Mouse (Mus musculus) heart, embryonic 15.5 days (tissue): ENCODE data around the gene Med13l. TPM values are rescaled to one million over a fixed set of nuclear protein-coding genes. Genes with fewer than 3 reads are reported as not detected.

Experiments used
- ATAC-seq: fragments of 200-750 bp; cut with Nextera tagmentation; replicated peaks from 2 replicates; pipeline ENCODE4 v1.8.0; 2017; ENCODE audit warnings: low read depth, moderate TSS enrichment; ENCODE audit not compliant: insufficient number of reproducible peaks, insufficient read depth, low FRiP score
- H3K27ac ChIP-seq: fragments of 300-500 bp; sonication (generic); 2 replicates; pipeline ENCODE4 v1.5.1; 2015; ENCODE audit warnings: mild to moderate bottlenecking, inconsistent platforms
- H3K27me3 ChIP-seq: fragments of 300-500 bp; sonication (generic); 2 replicates; pipeline ENCODE4 v1.6.1; 2015; ENCODE audit warnings: inconsistent platforms
- H3K36me3 ChIP-seq: fragments of 300-500 bp; sonication (generic); 2 replicates; pipeline ENCODE4 v1.6.1; 2015; ENCODE audit warnings: mild to moderate bottlenecking, inconsistent platforms
- H3K4me1 ChIP-seq: fragments of 300-500 bp; sonication (generic); replicated peaks from 2 replicates; pipeline ENCODE4 v1.6.1; 2015; ENCODE audit warnings: inconsistent platforms
- H3K4me2 ChIP-seq: fragments of 300-500 bp; sonication (generic); 2 replicates; pipeline ENCODE4 v1.6.1; 2015; ENCODE audit warnings: inconsistent platforms, mild to moderate bottlenecking, moderate library complexity
- H3K4me3 ChIP-seq: fragments of 300-500 bp; sonication (generic); 2 replicates; pipeline ENCODE4 v1.5.1; 2015; ENCODE audit warnings: mild to moderate bottlenecking, inconsistent platforms
- H3K9ac ChIP-seq: fragments of 300-500 bp; sonication (generic); 2 replicates; pipeline ENCODE4 v1.6.1; 2015; ENCODE audit warnings: mild to moderate bottlenecking, inconsistent platforms
- H3K9me3 ChIP-seq: fragments of 300-500 bp; sonication (generic); replicated peaks from 2 replicates; pipeline ENCODE4 v1.6.1; 2016; ENCODE audit warnings: inconsistent platforms
- WGBS: fragments of 180-500 bp; shearing (Covaris S2); methylation state at CpG from one replicate; pipeline ENCODE4 v1.1.7; 2015; ENCODE audit warnings: mixed read lengths; 5-methylcytosine and 5-hydroxymethylcytosine counted together
- polyA plus RNA-seq: library from polyadenylated mRNA; unstranded; fragments of >200 nt; fragmentation: Nextera tagmentation; extraction: Ambion mirVana; gene quantifications from 2 replicates; pipeline ENCODE4 v1.2.1, GENCODE M21; 2015

The Med13l gene
- 6.1 and 8.2 TPM in 2 replicates for polyA plus RNA-seq

- peak within 1 kb of the TSS; percentile 93 for H3K4me3 ChIP-seq
- peak; percentile 79 for ATAC-seq
- peaks cover 39% of the 10 kb centered on the region for H3K4me1 ChIP-seq
- peak within 1 kb of the TSS; percentile 87 for H3K27ac ChIP-seq
- H3K4me2 ChIP-seq, result peak within 1 kb of the TSS; percentile 87
- H3K9ac ChIP-seq, result peak within 1 kb of the TSS; percentile 83
- H3K9me3 ChIP-seq, result no peaks in the 10 kb centered on the region
- no peaks in the 10 kb centered on the region for H3K36me3 ChIP-seq
- peaks cover 13% of the 10 kb centered on the region for H3K27me3 ChIP-seq
- WGBS, result under 1% methylated on average over 58 of the region's 120 CpGs
Measured at GRCm38 (mm10) chr5:118560385-118561085, at the start of gene Med13l. Gene Med13l (plus strand): TSS chr5:118560679.

DNA sequence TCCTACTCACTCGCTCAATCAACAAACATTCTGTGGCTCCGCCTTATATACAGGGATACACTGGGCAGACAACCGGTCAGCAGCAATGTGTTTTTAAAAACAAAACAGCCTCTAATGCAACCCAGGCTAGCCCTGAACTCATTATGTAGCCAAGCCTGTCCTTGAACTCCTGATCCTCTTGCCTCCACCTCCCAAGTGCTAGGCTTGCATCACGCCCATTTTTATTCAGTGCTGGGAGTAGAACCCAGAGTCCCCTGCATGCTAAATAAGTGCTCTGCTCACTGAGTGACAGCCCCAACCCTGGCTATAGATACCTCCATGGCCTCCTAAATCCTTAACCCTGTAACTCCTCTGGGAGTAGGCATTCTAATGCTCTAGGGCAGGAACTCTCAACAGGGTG, 49.5 kb upstream of the Med13l start:
- no peak overlapping the region for H3K4me3 ChIP-seq
- ATAC-seq, result no peak
- WGBS, result 82% methylated on average over 4 of the region's 4 CpGs
- H3K36me3 ChIP-seq, result no peaks in the 10 kb centered on the region
- H3K4me1 ChIP-seq, result peaks cover 22% of the 10 kb centered on the region
- H3K9me3 ChIP-seq, result no peaks in the 10 kb centered on the region
- H3K27me3 ChIP-seq, result no peaks in the 10 kb centered on the region
- H3K27ac ChIP-seq, result no peak overlapping the region
- no peak overlapping the region for H3K9ac ChIP-seq
- no peak overlapping the region for H3K4me2 ChIP-seq

GRCm38 (mm10) chr5:118513005-118513404, 47.5 kb upstream of the Med13l start:
- Histone ChIP-seq H3K27ac (peak overlapping the region; percentile 69; the same call in 1 of the 2 replicates), H3K4me3 (no peak overlapping the region)
- WGBS, result 68% methylated on average over 1 of the region's 1 CpGs

DNA sequence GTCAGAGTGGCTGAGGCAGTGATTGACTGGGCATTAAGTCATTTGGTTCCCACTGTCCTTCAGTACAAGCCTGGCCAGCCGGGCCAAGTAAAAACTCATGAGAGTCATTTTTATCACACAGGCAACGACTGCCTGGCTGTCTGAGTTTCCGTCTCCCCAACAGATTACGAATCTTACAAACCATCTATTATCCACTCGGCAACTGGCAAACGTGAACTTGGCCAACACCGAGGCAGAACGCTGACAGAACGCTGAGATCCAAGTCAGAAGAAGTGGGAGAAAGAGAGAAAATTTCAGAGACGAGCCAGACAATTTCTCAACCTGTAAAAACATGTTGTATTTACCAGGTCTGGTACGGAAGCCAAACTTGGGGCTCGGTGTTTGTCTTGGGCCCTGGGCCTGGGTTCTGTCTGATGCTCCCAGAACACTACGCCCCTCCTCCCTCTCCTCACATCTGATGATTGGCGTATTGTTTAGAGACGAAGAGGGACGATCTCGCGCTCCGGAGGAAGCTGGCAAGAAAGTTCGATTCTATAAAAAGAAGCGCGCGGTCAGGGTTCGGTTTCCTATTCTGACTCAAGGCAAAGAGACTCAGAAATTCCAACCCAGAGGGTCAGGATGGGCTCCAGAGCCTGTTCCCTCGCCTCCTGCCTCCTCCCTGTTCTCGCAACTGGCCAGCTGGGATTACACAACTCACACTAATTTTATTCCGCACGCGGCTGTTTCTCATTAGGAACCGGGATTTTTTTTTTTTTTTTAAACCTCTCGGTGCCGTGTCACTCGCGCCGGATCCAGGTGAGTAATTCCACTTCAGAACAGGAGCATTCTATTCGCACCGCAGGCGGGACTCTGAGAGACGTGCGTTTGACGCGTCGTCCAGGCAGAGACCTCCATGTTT, 46.6 kb upstream of the Med13l start:
- Histone ChIP-seq H3K27me3 (0 out of 2 replicates have a peak, but pooled peaks cover 2% of the 10 kb centered on the region), H3K27ac (peak overlapping the region; percentile 69), H3K9me3 (no peaks in the 10 kb centered on the region), H3K4me2 (peak overlapping the region; percentile 79), H3K9ac (peak overlapping the region; percentile 37), H3K4me1 (peaks cover 27% of the 10 kb centered on the region), H3K4me3 (peak overlapping the region; percentile 50), H3K36me3 (no peaks in the 10 kb centered on the region)
- ATAC-seq, result peak; percentile 44; the same call in 1 of the 2 replicates
- 2% methylated on average over 43 of the region's 43 CpGs for WGBS

More at GRCm38 (mm10) chr5:118513005-118513404, 47.5 kb upstream of the Med13l start:
- no peaks in the 10 kb centered on the region for H3K9me3 ChIP-seq
- 0 out of 2 replicates have a peak, but pooled peaks cover 2% of the 10 kb centered on the region for H3K27me3 ChIP-seq
- H3K36me3 ChIP-seq, result no peaks in the 10 kb centered on the region
- peaks cover 27% of the 10 kb centered on the region for H3K4me1 ChIP-seq
- H3K4me2 ChIP-seq, result no peak overlapping the region
- no peak overlapping the region for H3K9ac ChIP-seq
- no peak for ATAC-seq

- Histone ChIP-seq H3K9me3 (no peaks in the 10 kb centered on the region), H3K27me3 (0 out of 2 replicates have a peak, but pooled peaks cover 2% of the 10 kb centered on the region), H3K4me2 (peak overlapping the region; percentile 79), H3K9ac (peak overlapping the region; percentile 37), H3K27ac (peak overlapping the region; percentile 69), H3K36me3 (no peaks in the 10 kb centered on the region), H3K4me1 (peaks cover 27% of the 10 kb centered on the region), H3K4me3 (peak overlapping the region; percentile 50)
- WGBS, result 17% methylated on average over 9 of the region's 9 CpGs
- ATAC-seq, result no peak
Measured at GRCm38 (mm10) chr5:118514527-118514831, 46.0 kb upstream of the Med13l start.

DNA sequence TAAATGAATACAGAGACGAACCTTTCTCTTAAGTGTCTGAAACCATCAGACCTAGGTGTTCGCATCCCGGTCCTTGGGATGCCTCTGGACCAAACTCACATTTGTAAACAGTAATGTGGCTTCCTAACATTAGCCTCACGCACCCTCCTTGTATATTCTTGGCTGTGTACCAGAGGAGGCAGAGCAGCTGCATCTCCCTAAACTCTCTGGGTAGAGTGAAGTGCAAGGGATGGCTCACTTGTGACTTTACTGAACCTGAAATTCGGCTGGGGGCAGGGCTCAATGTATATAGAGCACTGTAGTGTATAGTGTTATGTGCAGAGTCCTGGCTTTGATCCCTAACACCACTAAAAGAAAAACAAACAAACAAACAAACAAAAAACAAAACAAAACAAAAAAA, 45.6 kb upstream of the Med13l start:
- Histone ChIP-seq H3K4me1 (peaks cover 27% of the 10 kb centered on the region), H3K4me3 (peak overlapping the region; percentile 50), H3K9ac (peak overlapping the region; percentile 37; the same call in 1 of the 2 replicates), H3K36me3 (no peaks in the 10 kb centered on the region), H3K27me3 (0 out of 2 replicates have a peak, but pooled peaks cover 2% of the 10 kb centered on the region), H3K27ac (peak overlapping the region; percentile 69), H3K4me2 (peak overlapping the region; percentile 79), H3K9me3 (no peaks in the 10 kb centered on the region)
- ATAC-seq, result no peak
- WGBS, result 47% methylated on average over 5 of the region's 5 CpGs

DNA sequence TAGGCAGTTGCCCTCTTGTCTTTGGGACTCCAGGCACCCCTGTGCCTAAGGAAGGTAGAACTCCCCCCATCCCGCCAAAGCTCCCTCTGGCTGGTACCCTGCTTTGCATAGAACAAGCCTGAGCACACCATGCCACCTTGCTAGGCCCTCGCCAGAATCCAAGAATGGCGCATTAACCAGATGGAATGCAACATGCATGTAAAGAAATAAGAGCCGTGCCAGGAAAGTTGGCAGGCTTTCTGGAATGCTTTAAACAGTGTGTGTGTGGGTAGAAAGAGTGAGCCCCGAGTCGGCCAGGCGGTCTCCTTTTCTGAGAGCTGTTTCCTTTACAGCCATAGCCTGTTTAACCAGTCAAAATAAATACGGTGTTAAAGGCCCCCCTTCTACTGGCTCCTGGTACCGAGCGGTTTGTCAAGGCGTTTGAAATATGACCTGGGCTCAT, 45.2 kb upstream of the Med13l start:
- Histone ChIP-seq H3K9me3 (no peaks in the 10 kb centered on the region), H3K36me3 (no peaks in the 10 kb centered on the region), H3K27me3 (0 out of 2 replicates have a peak, but pooled peaks cover 2% of the 10 kb centered on the region), H3K9ac (no peak overlapping the region), H3K4me3 (no peak overlapping the region), H3K4me2 (peak overlapping the region; percentile 79), H3K4me1 (peaks cover 27% of the 10 kb centered on the region), H3K27ac (peak overlapping the region; percentile 69)
- peak; percentile 50 for ATAC-seq
- 21% methylated on average over 11 of the region's 11 CpGs for WGBS

GRCm38 (mm10) chr5:118516066-118516465, 44.4 kb upstream of the Med13l start:
- Histone ChIP-seq H3K27me3 (0 out of 2 replicates have a peak, but pooled peaks cover 2% of the 10 kb centered on the region), H3K36me3 (no peaks in the 10 kb centered on the region), H3K27ac (peak overlapping the region; percentile 69), H3K9ac (no peak overlapping the region), H3K9me3 (no peaks in the 10 kb centered on the region), H3K4me1 (peaks cover 27% of the 10 kb centered on the region), H3K4me2 (no peak overlapping the region), H3K4me3 (no peak overlapping the region)
- no peak for ATAC-seq
- 83% methylated on average over 6 of the region's 6 CpGs for WGBS

DNA sequence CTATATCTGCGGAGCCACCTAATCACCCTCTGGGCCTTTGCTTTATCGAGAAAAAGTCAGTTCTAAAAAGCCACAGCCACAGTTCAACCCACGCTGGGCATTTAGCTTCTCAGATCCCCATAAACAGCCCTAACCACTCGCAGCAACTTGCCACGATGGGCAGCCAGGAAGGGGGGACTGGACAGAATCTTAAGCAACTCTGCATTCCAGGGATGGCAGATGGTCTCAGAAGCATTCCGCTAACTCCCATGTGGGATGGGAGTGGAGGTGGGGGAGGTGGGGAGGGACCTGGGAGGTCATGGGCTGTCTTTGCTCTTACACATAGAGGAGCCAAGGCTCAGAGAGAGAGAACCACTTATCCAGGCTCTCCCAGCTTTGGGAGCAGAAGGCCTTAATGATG, 44.0 kb upstream of the Med13l start:
- Histone ChIP-seq H3K9ac (no peak overlapping the region), H3K36me3 (no peaks in the 10 kb centered on the region)
- 53% methylated on average over 6 of the region's 6 CpGs for WGBS

DNA sequence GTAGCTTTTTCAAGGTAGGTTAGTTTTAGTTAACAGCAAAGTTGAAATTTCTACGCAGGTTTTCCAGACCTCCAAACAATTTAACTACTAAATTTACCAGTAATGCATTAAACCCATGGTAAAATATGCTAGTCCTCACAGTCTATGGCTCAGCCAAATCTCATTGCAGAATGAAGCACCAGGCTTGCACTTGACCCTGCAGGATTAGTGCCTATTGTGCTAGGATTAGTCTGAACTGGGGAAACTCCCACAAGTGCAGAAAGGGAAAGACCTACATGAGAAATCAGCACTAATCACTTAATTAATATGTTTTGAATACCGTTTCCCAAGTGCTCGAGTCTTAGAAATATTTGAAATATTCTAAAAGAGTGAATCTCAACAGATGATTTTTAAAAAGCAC, 40.0 kb upstream of the Med13l start:
- no peak for ATAC-seq
- H3K9me3 ChIP-seq, result no peaks in the 10 kb centered on the region
- peaks cover 9% of the 10 kb centered on the region; the same call in 1 of the 2 replicates for H3K4me1 ChIP-seq
- H3K27me3 ChIP-seq, result 0 out of 2 replicates have a peak, but pooled peaks cover 2% of the 10 kb centered on the region
- H3K9ac ChIP-seq, result no peak overlapping the region
- no peak overlapping the region for H3K27ac ChIP-seq
- 70% methylated on average over 3 of the region's 3 CpGs for WGBS
- H3K4me2 ChIP-seq, result no peak overlapping the region
- no peak overlapping the region for H3K4me3 ChIP-seq
- H3K36me3 ChIP-seq, result no peaks in the 10 kb centered on the region

More for the DNA sequence above, 44.0 kb upstream of the Med13l start:
- Histone ChIP-seq H3K9me3 (no peaks in the 10 kb centered on the region), H3K4me1 (peaks cover 27% of the 10 kb centered on the region), H3K4me3 (no peak overlapping the region), H3K4me2 (no peak overlapping the region), H3K27ac (peak overlapping the region; percentile 69; the same call in 1 of the 2 replicates), H3K27me3 (0 out of 2 replicates have a peak, but pooled peaks cover 2% of the 10 kb centered on the region)
- ATAC-seq, result no peak

DNA sequence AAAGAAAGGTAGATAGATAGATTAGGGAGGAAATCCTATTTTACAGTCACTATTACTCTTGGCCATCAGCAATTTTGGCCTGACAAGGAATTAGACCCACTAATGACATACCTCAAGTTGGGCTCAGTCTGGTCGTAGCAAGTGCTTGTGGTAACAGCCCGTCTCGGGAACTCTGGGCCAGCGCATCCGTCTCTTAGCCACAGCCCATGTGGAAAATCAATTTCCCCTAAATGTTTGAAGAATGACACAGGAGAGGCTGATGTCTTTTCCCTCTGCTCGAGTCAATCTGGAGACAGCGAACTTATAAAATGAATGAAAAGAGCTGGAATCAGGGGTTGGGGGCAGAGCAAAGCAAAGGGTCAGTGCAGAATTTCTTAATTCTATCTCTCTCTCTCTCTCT, 36.1 kb upstream of the Med13l start:
- no peak for ATAC-seq
- Histone ChIP-seq H3K36me3 (no peaks in the 10 kb centered on the region), H3K4me3 (no peak overlapping the region), H3K4me2 (no peak overlapping the region), H3K27ac (no peak overlapping the region), H3K4me1 (no peaks in the 10 kb centered on the region; the same call in 1 of the 2 replicates), H3K9ac (no peak overlapping the region), H3K9me3 (no peaks in the 10 kb centered on the region), H3K27me3 (no peaks in the 10 kb centered on the region)
- WGBS, result 74% methylated on average over 7 of the region's 7 CpGs
